Mouse (Mus musculus): ENCODE data around the gene Cript. TPM values are rescaled to one million over a fixed set of nuclear protein-coding genes. Genes with fewer than 3 reads are reported as not detected.

Cript gene
- total and polyA plus RNA-seq, 3 experiments = 18.4 to 43.1 (median 34.8) TPM

- Histone ChIP-seq H3K27me3 (replicated peaks) (no peaks in the 10 kb centered on the region), H3K9me3 (replicated peaks; ENCODE audit: low read length) (no peaks in the 10 kb centered on the region), H3K4me1 (ENCODE audit: control insufficient read depth in 1 of 2, insufficient read depth in 2 of 2) (no peaks in the 10 kb centered on the region), H3K9ac (ENCODE audit: insufficient read depth, low read depth) (no peak overlapping the region), H3K27ac (ENCODE audit: insufficient read depth, low read depth) (no peak overlapping the region), H3K4me3 (replicated peaks in 1 of 3; ENCODE audit: low read depth in 2 of 3, low read length in 2 of 3, poor library complexity in 1 of 3) (no peak overlapping the region), H3K79me2 (replicated peaks; ENCODE audit: control insufficient read depth, extremely low read depth, insufficient read depth, poor library complexity, severe bottlenecking) (no peaks in the 10 kb centered on the region), H3K36me3 (replicated peaks in 1 of 2; ENCODE audit: control insufficient read depth in 1 of 2, insufficient read depth in 1 of 2, low read length in 1 of 2) (peaks cover 43 to 82% of the 10 kb centered on the region in 2 experiments), H3K4me2 (ENCODE audit: insufficient read depth, low read depth, poor library complexity, severe bottlenecking) (no peak overlapping the region)
- no peak for DNase-seq (ENCODE audit: extremely low read depth)
- dilution Hi-C loops (cut with MboI; ENCODE audit: extremely low pct_ligation_motif_present, extremely low pct_unique_long_range_greater_than_20kb, low sequenced_read_pairs) (no loop called here), in situ Hi-C loops (cut with MboI; ENCODE audit: low pct_ligation_motif_present, low pct_unique_long_range_greater_than_20kb, low sequenced_read_pairs) (no loop called here)
- TF ChIP-seq MAFK (IDR thresholded peaks at IDR 0.05; ENCODE audit: insufficient replicate concordance, low read length) (no peak), UBTF (IDR thresholded peaks at IDR 0.05; ENCODE audit: low read depth, low read length) (no peak), E2F4 (IDR thresholded peaks at IDR 0.05; ENCODE audit: insufficient replicate concordance, low read depth, low read length) (no peak), CHD2 (IDR thresholded peaks at IDR 0.05; ENCODE audit: low read length) (no peak), MEF2A (IDR thresholded peaks at IDR 0.05; ENCODE audit: borderline replicate concordance, low read depth, low read length) (no peak), IRF4 (IDR thresholded peaks at IDR 0.05; ENCODE audit: low read depth, low read length) (no peak), NELFE (IDR thresholded peaks at IDR 0.05; ENCODE audit: low read depth, low read length) (no peak)
Observed at GRCm38 (mm10) chr17:86997323-86997722, 28.0 kb upstream of the Cript start.

DNA sequence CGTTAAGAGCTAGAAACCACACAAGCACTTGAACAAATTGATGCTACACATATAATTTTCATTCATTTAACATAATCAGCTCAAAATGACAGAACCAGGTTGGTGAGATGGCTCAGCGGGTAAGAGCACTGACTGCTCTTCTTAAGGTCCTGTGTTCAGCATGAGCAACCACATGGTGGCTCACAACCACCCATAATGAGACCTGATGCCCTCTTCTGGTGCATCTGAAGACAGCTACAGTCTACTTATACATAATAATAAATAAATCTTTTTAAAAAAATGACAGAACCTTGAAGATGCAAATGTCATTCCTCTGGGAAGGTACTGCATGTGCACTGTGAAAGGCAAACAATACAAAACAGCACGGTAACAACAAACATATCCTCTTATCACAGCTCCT, 16.4 kb upstream of the Cript start:
- no peak overlapping the region for H3K9ac ChIP-seq (ENCODE audit: insufficient read depth, low read depth)
- no peaks in the 10 kb centered on the region for H3K27me3 ChIP-seq (replicated peaks)
- H3K4me1 ChIP-seq (ENCODE audit: control insufficient read depth in 1 of 2, insufficient read depth in 2 of 2) = no peaks in the 10 kb centered on the region
- dilution Hi-C loops (cut with MboI; ENCODE audit: extremely low pct_ligation_motif_present, extremely low pct_unique_long_range_greater_than_20kb, low sequenced_read_pairs) (no loop called here), in situ Hi-C loops (cut with MboI; ENCODE audit: low pct_ligation_motif_present, low pct_unique_long_range_greater_than_20kb, low sequenced_read_pairs) (no loop called here)
- no peak for DNase-seq (ENCODE audit: extremely low read depth)
- H3K9me3 ChIP-seq (replicated peaks; ENCODE audit: low read length) = no peaks in the 10 kb centered on the region
- TF ChIP-seq MXI1 (IDR thresholded peaks at IDR 0.05; ENCODE audit: low read depth, low read length) (no peak), MAX (IDR thresholded peaks at IDR 0.05; ENCODE audit: low read length) (no peak), BHLHE40 (IDR thresholded peaks at IDR 0.05; ENCODE audit: low read depth, low read length) (no peak), UBTF (IDR thresholded peaks at IDR 0.05; ENCODE audit: low read depth, low read length) (no peak), CTCF (conservative IDR thresholded peaks at IDR 0.05 in 1 of 2, IDR thresholded peaks at IDR 0.05 in 1 of 2; ENCODE audit: low read depth in 2 of 2, low read length in 2 of 2) (peak in 1 of 2 experiments; percentile 65; a peak in 2 of 4 replicates), MEF2A (IDR thresholded peaks at IDR 0.05; ENCODE audit: borderline replicate concordance, low read depth, low read length) (no peak), JUND (conservative IDR thresholded peaks at IDR 0.05; ENCODE audit: low read depth, low read length) (no peak), ZNF384 (IDR thresholded peaks at IDR 0.05; ENCODE audit: low read depth, low read length) (0 out of 2 replicates have a peak, but pooled peaks have one; percentile 8), MYC (IDR thresholded peaks at IDR 0.05; ENCODE audit: low read depth, low read length) (0 out of 2 replicates have a peak, but pooled peaks have one; percentile 15), KAT2A (IDR thresholded peaks at IDR 0.05; ENCODE audit: insufficient replicate concordance, low read length) (no peak), E2F4 (IDR thresholded peaks at IDR 0.05; ENCODE audit: insufficient replicate concordance, low read depth, low read length) (no peak), CHD1 (IDR thresholded peaks at IDR 0.05; ENCODE audit: low read depth, low read length) (no peak), CHD2 (IDR thresholded peaks at IDR 0.05; ENCODE audit: low read length) (no peak), USF1 (IDR thresholded peaks at IDR 0.05; ENCODE audit: low read depth, low read length) (no peak), SMC3 (IDR thresholded peaks at IDR 0.05; ENCODE audit: low read depth, low read length) (peak; percentile 42), ELF1 (IDR thresholded peaks at IDR 0.05; ENCODE audit: low read depth, low read length) (no peak), EP300 (IDR thresholded peaks at IDR 0.05; ENCODE audit: low read length) (no peak), RCOR1 (conservative IDR thresholded peaks at IDR 0.05; ENCODE audit: low read depth, low read length) (no peak), PAX5 (IDR thresholded peaks at IDR 0.05; ENCODE audit: low read length) (no peak), IRF4 (IDR thresholded peaks at IDR 0.05; ENCODE audit: low read depth, low read length) (no peak), POLR2AphosphoS2 (IDR thresholded peaks at IDR 0.05; ENCODE audit: low read depth, low read length) (no peak), HCFC1 (IDR thresholded peaks at IDR 0.05; ENCODE audit: low read depth, low read length) (no peak), RAD21 (IDR thresholded peaks at IDR 0.05; ENCODE audit: low read depth, low read length) (no peak; the same call in none of the 2 replicates)
- peaks cover 23 to 54% of the 10 kb centered on the region in 2 experiments for H3K36me3 ChIP-seq (replicated peaks in 1 of 2; ENCODE audit: control insufficient read depth in 1 of 2, insufficient read depth in 1 of 2, low read length in 1 of 2)
- no peak overlapping the region for H3K4me3 ChIP-seq (replicated peaks in 1 of 3; ENCODE audit: low read depth in 2 of 3, low read length in 2 of 3, poor library complexity in 1 of 3)
- H3K27ac ChIP-seq (ENCODE audit: insufficient read depth, low read depth) = no peak overlapping the region
- H3K79me2 ChIP-seq (replicated peaks; ENCODE audit: control insufficient read depth, extremely low read depth, insufficient read depth, poor library complexity, severe bottlenecking) = no peaks in the 10 kb centered on the region
- no peak overlapping the region for H3K4me2 ChIP-seq (ENCODE audit: insufficient read depth, low read depth, poor library complexity, severe bottlenecking)
